Mouse (Mus musculus): ENCODE data around the gene Gdf11. TPM values are rescaled to one million over a fixed set of nuclear protein-coding genes. Genes with fewer than 3 reads are reported as not detected.

Gdf11 gene
- 10 to 100 TPM; 12.8 to 14.9 TPM for total RNA-seq (2021)

GRCm38 (mm10) chr10:128891296-128892094 lies at the start of gene Gdf11:
Gdf11 (minus strand) TSS chr10:128891718.
- intact Hi-C loops (cut with DNase I), result no loop called here
- DNase-seq (ENCODE audit: low spot score in 2 of 2), result peak in 1 of 2 experiments; percentile 49

DNA sequence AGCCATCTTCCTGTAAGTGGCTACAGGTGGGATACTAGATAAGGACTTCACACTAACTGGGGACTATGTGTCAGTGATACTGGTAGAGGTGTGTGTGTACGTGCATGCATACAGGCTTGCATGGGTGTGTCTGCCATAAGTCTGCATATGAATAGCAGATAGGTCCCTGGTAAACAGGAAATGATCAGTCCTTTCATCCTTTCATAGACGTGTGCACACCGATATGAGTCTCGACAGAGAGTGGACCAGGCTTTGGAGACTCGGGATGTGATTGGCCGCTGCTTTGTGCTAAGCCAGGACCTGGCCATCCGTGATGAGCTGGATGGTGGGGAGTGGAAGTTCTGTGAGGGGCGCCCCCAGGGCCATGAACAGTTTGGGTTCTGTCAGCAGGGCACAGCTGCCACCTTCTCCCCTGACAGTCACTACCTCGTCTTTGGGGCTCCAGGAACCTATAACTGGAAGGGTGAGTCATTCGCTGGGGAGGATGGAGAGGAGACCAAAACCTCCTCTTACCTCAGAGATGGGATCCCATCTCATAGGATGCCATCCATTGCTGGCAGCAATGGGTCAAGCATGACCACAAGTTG lies 49.0 kb upstream of the Gdf11 start:
- DNase-seq (ENCODE audit: low spot score in 2 of 2), result no peak
- intact Hi-C loops (cut with DNase I), result no loop called here

DNA sequence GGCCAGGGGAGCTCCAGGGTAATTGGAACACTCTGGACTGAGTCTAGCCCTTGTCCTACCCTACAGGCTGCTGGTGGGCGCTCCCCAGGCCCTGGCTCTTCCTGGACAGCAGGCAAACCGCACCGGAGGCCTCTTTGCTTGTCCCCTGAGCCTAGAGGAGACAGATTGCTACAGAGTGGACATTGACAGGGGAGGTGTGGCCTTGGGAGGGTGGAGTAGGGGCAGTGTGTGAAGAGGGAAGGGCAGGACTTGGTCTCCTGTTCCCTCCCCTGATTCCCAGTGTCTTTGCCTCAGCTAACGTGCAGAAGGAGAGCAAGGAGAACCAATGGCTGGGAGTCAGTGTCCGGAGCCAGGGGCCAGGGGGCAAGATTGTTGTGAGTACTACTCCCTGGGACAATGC lies 47.5 kb upstream of the Gdf11 start:
- no peak for DNase-seq (ENCODE audit: low spot score in 2 of 2)
- intact Hi-C loops (cut with DNase I), result no loop called here

- intact Hi-C loops (cut with DNase I), result no loop called here
- no peak for DNase-seq (ENCODE audit: low spot score in 2 of 2)
Observed at GRCm38 (mm10) chr10:128938457-128938856, 46.9 kb upstream of the Gdf11 start.

GRCm38 (mm10) chr10:128937756-128938390 lies 46.4 kb upstream of the Gdf11 start:
- intact Hi-C loops (cut with DNase I), result no loop called here
- DNase-seq (ENCODE audit: low spot score in 2 of 2), result no peak

DNA sequence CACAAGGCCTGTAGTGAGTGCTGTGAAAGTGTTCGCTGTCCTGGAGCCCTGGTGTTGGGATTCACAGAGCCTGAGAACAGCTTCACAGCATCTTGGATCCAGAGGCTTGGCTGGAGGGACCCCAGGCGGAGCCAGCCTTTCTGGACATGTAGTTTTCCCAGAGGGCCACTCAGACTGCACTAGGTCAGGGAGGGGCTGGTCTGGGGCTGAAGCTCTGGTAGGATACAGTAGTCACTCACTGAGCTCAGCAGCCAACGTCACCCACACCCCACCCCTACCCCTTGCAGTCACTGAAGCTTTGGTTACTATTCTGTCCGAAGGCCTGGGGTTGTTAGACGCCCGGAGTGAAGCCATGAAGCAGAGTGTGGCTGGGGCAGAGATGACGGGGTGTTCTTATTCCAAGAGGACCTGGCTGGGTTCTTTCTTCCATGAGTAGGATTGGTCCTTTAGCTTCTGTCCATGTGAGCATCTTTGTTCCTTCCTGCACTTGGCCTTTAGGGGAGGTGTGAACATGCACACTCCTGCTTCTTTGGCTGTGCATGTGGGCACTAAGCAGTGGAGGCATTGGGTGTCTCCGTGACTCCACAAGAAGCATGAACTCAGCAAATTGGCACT lies 44.4 kb upstream of the Gdf11 start:
- intact Hi-C loops (cut with DNase I), result no loop called here
- DNase-seq (ENCODE audit: low spot score in 2 of 2), result no peak

DNA sequence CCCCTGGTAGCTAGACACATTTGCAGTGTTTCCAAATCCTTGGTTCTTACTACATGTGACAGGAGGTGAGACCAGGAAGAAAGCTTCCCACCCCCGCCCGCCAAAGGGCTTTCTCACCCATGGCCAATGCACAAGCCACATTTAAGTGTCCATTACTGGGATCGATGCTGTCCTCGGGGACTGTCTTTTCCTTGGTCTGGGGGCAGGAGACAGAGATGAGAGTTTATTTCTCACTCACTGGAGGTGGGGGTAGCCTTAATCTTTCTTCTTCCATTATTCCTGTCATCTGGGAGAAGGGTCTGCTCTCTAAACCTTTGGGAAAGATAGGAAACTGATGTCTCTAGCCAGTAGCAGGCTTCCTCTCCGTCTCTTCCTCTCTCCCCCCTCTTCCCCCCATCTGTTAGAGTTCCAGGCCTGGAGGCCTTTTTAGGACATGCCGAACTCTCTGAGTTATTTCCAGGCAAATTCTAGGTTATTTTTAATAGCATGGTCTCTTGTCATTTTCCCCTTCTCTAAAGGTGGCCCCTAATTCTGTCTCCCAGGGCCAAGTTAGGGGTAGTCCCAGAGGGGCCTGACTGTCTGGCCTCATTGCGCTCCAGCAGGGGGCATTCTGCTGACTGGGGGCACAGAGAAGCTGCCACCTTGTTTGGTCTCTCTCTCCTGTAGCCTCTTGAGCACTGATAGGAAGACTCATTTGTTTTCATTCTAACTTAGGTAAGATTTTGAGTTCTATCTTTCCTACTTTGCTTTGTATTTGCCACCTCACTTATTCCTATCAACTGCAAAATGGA lies 43.7 kb upstream of the Gdf11 start:
- intact Hi-C loops (cut with DNase I), result no loop called here

GRCm38 (mm10) chr10:128933976-128934721 lies 42.6 kb upstream of the Gdf11 start:
- DNase-seq (ENCODE audit: low spot score in 2 of 2), result no peak
- intact Hi-C loops (cut with DNase I), result no loop called here

More for the DNA sequence above, 43.7 kb upstream of the Gdf11 start:
- DNase-seq (ENCODE audit: low spot score in 2 of 2), result no peak

DNA sequence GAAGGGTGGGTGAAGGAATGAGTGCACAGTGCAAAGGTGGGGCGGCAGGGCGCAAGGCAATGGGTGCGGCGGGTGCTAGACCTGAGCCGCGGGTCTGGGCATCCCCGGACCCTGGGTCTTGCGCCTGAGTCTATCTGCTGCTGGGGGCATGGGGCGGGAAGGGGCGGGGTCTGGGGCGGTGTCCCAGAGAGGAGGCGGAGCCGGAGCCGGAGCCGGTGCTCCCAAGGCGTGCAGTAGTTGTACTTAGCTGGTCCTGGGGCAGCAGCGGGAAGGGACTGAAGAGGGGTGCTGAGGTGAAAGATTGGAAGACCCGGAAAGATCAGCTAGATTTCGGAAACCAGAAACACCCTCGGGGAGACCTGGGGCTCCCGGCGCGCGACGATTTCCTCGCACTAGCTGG lies 42.1 kb upstream of the Gdf11 start, which contains the start of gene Itga7:
TSS of gene Itga7 (plus strand) at position 245 of the 400 bp plus-strand sequence.
- DNase-seq (ENCODE audit: low spot score in 2 of 2), result no peak
- intact Hi-C loops (cut with DNase I), result no loop called here

DNA sequence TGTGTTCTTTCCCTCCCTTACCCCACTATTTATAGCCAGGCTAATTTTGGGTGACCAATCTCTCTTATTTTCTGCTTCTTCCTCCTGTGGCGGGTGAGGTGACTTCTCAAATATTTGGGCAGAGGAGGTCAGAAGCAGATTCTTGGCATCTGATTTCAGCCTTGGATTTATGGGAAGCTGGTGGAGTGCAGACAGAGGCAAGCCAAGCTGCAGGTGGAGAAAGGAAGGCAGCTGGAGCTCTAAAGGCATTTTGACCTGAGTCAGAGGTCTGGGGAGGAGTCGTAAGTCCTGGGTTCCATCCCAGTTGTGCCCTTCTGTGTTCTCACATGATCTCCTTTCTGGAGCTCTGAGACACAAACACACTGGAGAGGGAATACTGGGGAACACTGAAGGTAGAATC lies 39.9 kb upstream of the Gdf11 start:
- DNase-seq (ENCODE audit: low spot score in 2 of 2), result no peak
- intact Hi-C loops (cut with DNase I), result no loop called here

GRCm38 (mm10) chr10:128929638-128930378 lies 38.3 kb upstream of the Gdf11 start:
- intact Hi-C loops (cut with DNase I), result no loop called here
- DNase-seq (ENCODE audit: low spot score in 2 of 2), result no peak

DNA sequence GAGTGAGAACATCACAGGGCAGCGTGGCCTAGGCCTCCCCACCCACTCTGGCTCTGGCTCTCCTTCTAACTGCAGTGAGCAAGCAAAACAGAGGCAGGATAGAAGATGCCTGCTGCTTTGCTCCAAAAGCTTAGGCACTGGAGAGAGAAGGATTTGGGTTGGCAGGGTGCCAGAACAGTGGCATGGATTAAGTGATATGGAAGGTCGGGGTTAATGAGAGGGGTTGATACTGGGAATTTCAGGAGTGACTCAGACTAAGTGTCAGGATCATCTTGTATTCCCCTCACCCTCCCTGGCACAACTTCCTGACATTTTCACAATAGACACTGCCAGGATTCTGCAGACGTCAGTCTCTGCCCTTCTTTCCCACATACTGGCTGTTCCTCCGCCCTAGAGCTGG lies 36.8 kb upstream of the Gdf11 start:
- intact Hi-C loops (cut with DNase I), result no loop called here
- peak in 1 of 2 experiments; percentile 25 for DNase-seq (ENCODE audit: low spot score in 2 of 2)

DNA sequence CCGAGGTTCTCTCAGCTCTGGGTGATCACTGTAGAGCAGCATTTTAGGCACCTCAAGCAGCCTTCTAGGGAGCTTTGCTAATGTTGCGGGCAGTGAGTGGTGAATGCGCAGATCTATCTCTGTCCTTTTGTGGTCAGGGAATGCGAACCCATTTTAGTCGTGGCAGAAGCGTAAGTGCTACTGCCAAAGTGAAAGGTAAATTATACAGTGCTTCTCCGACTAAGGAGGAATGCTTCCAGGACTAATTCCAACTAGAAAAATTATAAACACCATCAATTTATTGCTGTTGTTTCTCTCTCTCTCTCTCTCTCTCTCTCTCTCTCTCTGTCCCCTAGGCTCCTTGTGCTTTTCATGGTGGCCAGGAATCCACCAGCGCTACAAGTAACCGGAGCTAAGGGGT lies 32.4 kb upstream of the Gdf11 start, which contains the start of gene Bloc1s1:
TSS of gene Bloc1s1 (minus strand) at position 101 of the 400 bp plus-strand sequence.
- no peak for DNase-seq (ENCODE audit: low spot score in 2 of 2)
- intact Hi-C loops (cut with DNase I), result loop anchor here (5.0 kb wide), 1 partner anchor 53 kb away; no protein-coding TSS in a partner anchor

- intact Hi-C loops (cut with DNase I), result loop anchor here (5.0 kb wide), 1 partner anchor 54 kb away; no protein-coding TSS in a partner anchor
Observed at GRCm38 (mm10) chr10:128923013-128923691, 31.6 kb upstream of the Gdf11 start.

GRCm38 (mm10) chr10:128922822-128923012 lies 31.2 kb upstream of the Gdf11 start, which contains the start of gene Rdh5:
Rdh5 (minus strand) TSS chr10:128922888.
- no peak for DNase-seq (ENCODE audit: low spot score in 2 of 2)

More at GRCm38 (mm10) chr10:128923013-128923691, 31.6 kb upstream of the Gdf11 start:
- DNase-seq (ENCODE audit: low spot score in 2 of 2), result peak; percentile 92 to 97

DNA sequence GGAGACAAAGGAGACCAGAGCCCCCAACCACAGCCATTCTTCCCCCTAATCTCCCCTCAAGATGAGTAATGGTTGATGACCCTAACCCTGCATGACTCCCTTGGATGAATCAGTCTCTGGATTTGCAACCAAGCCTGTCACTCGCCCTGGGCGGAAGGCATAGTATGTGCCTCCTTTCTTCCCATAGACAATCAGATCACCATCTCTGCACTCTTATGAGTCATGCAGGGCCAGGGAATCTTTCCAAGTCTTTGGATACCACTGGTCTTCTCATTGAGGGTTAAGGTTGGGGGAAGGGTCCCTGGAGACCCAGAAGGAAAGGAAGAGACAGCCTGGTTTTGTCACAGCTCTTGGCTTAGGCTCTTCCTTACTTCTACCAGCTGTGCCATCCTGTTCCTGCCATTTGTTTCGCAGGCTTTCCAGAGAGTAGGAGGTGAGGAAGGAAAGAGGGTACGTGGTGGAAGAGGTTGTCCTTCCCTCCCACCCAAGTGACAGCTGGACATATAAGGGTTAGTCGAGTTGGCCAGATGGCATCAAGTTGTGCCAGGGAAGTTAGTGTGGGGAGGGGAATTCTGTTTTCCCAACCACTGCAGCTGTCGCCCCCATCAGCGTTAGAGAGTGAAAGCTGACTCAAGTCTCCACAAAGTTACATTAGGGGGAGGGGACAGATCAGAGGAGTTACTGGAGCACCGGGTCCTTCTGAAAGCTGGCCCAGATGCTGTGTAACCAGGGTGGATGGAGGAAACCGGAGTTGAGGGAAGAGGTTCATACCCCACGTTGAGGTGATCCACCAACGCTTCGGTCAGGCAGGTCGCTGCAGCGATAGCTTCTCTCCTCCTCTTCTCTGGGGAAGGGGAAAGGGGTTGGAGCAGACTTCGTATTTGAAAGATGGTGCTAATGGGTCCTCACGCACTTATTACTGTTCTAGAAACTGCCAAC lies 30.6 kb upstream of the Gdf11 start:
- intact Hi-C loops (cut with DNase I), result loop anchor here (5.0 kb wide), 1 partner anchor 55 kb away; no protein-coding TSS in a partner anchor
- peak in 1 of 2 experiments; percentile 44 for DNase-seq (ENCODE audit: low spot score in 2 of 2)

More at GRCm38 (mm10) chr10:128922822-128923012, 31.2 kb upstream of the Gdf11 start, which contains the start of gene Rdh5:
- intact Hi-C loops (cut with DNase I), result loop anchor here (5.0 kb wide), 1 partner anchor 55 kb away; no protein-coding TSS in a partner anchor
